Mouse (Mus musculus) left cerebral cortex, postnatal 4 days (tissue): ENCODE data around the gene Ism1. TPM values are rescaled to one million over a fixed set of nuclear protein-coding genes. Genes with fewer than 3 reads are reported as not detected.
A peak's percentile ranks its signal among the peaks of the same experiment; 100 is the strongest.

Source experiments
- DNase-seq: peaks from one replicate; pipeline ENCODE4 v3.0.0-alpha.2; 2022
- intact Hi-C: fragments of 180-260 bp; cut with DNase I; formaldehyde crosslinking; loops from one replicate; pipeline ENCODE4 v1.15.1; 2025
- total RNA-seq, 2 experiments: library from RNA; stranded (reverse); gene quantifications; 2 replicates each; pipeline ENCODE4 v1.2.3; 2021

The Ism1 gene
- total RNA-seq = 1 to 10 TPM; 2.5 to 3.2 TPM

- intact Hi-C loops = no loop called here
- DNase-seq = peak; percentile 47
Observed at GRCm38 (mm10) chr2:139677809-139678274, at the start of gene Ism1. Ism1 (plus strand) TSS chr2:139678178.

- DNase-seq = no peak
- intact Hi-C loops = no loop called here
Observed at GRCm38 (mm10) chr2:139628731-139629130, 49.2 kb upstream of the Ism1 start.

- DNase-seq = no peak
- intact Hi-C loops = no loop called here
Observed at GRCm38 (mm10) chr2:139629653-139630052, 48.3 kb upstream of the Ism1 start.

GRCm38 (mm10) chr2:139634506-139634905 is 43.5 kb upstream of the Ism1 start:
- intact Hi-C loops = no loop called here
- no peak for DNase-seq

- intact Hi-C loops = no loop called here
- no peak for DNase-seq
Observed at GRCm38 (mm10) chr2:139637861-139638260, 40.1 kb upstream of the Ism1 start.

- no peak for DNase-seq
- intact Hi-C loops = no loop called here
Observed at GRCm38 (mm10) chr2:139641757-139642385, 36.1 kb upstream of the Ism1 start.

GRCm38 (mm10) chr2:139649518-139649917 is 28.5 kb upstream of the Ism1 start:
- peak; percentile 19 for DNase-seq
- intact Hi-C loops = no loop called here

- intact Hi-C loops = no loop called here
- DNase-seq = no peak
Observed at GRCm38 (mm10) chr2:139656750-139657149, 21.2 kb upstream of the Ism1 start.

GRCm38 (mm10) chr2:139671838-139672237 is 6.1 kb upstream of the Ism1 start:
- DNase-seq = no peak
- intact Hi-C loops = no loop called here

- DNase-seq = no peak
- intact Hi-C loops = no loop called here
Observed at GRCm38 (mm10) chr2:139672371-139672770, 5.6 kb upstream of the Ism1 start.

GRCm38 (mm10) chr2:139677065-139677762 is 764 bp upstream of the Ism1 start:
- intact Hi-C loops = no loop called here
- peak; percentile 75 for DNase-seq

- peak; percentile 49 for DNase-seq
- intact Hi-C loops = no loop called here
Observed at GRCm38 (mm10) chr2:139678275-139679140, 530 bp downstream of the Ism1 start.

- DNase-seq = no peak
- intact Hi-C loops = no loop called here
Observed at GRCm38 (mm10) chr2:139682540-139682939, 4.6 kb downstream of the Ism1 start.

- DNase-seq = no peak
- intact Hi-C loops = no loop called here
Observed at GRCm38 (mm10) chr2:139689442-139690003, 11.5 kb downstream of the Ism1 start.

GRCm38 (mm10) chr2:139693521-139693920 is 15.5 kb downstream of the Ism1 start:
- no peak for DNase-seq
- intact Hi-C loops = no loop called here

GRCm38 (mm10) chr2:139694638-139695037 is 16.7 kb downstream of the Ism1 start:
- no peak for DNase-seq
- intact Hi-C loops = no loop called here

- DNase-seq = peak; percentile 43
- intact Hi-C loops = no loop called here
Observed at GRCm38 (mm10) chr2:139696578-139696977, 18.6 kb downstream of the Ism1 start.

- intact Hi-C loops = no loop called here
- no peak for DNase-seq
Observed at GRCm38 (mm10) chr2:139700609-139701008, 22.6 kb downstream of the Ism1 start.

GRCm38 (mm10) chr2:139704951-139705350 is 27.0 kb downstream of the Ism1 start:
- DNase-seq = no peak
- intact Hi-C loops = no loop called here

- intact Hi-C loops = no loop called here
- no peak for DNase-seq
Observed at GRCm38 (mm10) chr2:139708194-139708899, 30.4 kb downstream of the Ism1 start.
